Mouse (Mus musculus) midbrain, embryonic 12.5 days (tissue): ENCODE measurements around the gene Dus4l. TPM values are rescaled to one million over a fixed set of nuclear protein-coding genes. Genes with fewer than 3 reads are reported as not detected.

ENCODE experiments used
- polyA plus RNA-seq: library from polyadenylated mRNA; unstranded; fragments of >200 nt; fragmentation: Nextera tagmentation; extraction: Ambion mirVana; gene quantifications from 2 replicates; pipeline ENCODE4 v1.2.1, GENCODE M21; 2016

Dus4l gene
- polyA plus RNA-seq, 1 experiment from 2014 or later = 7.9 TPM

Other genes starting within 250 kb of the Dus4l start
- gene Cbll1, start 155.2 kb downstream of the Dus4l start, polyA plus RNA-seq = 17.1 and 17.7 TPM in 2 replicates
- not detected in 2 replicates for gene Slc26a4, start 94.9 kb downstream of the Dus4l start, polyA plus RNA-seq
- gene Bcap29, start 20.2 kb downstream of the Dus4l start, polyA plus RNA-seq = 23.9 and 26.7 TPM in 2 replicates
- gene Cog5, start within 50 bp of the Dus4l start, polyA plus RNA-seq = 33.5 TPM in 2 replicates
- 9.0 and 11.4 TPM in 2 replicates for gene Gpr22, start 59.1 kb upstream of the Dus4l start, polyA plus RNA-seq